Mouse (Mus musculus) lung, adult 2 months (tissue): ENCODE results near the gene Ypel3.

Experiments
- CTCF ChIP-seq: fragments of 200-500 bp; IDR thresholded peaks from 2 replicates; pipeline ENCODE4 v1.5.1; 2011; ENCODE audit warnings: mild to moderate bottlenecking, low read length, control low read depth; ENCODE audit not compliant: insufficient read depth
- POLR2A ChIP-seq: fragments of 200-500 bp; IDR thresholded peaks from 2 replicates; pipeline ENCODE4 v1.6.1; 2011; ENCODE audit warnings: low read depth, mild to moderate bottlenecking, control low read depth, low read length, borderline replicate concordance; ENCODE audit errors: extremely low read depth

DNA sequence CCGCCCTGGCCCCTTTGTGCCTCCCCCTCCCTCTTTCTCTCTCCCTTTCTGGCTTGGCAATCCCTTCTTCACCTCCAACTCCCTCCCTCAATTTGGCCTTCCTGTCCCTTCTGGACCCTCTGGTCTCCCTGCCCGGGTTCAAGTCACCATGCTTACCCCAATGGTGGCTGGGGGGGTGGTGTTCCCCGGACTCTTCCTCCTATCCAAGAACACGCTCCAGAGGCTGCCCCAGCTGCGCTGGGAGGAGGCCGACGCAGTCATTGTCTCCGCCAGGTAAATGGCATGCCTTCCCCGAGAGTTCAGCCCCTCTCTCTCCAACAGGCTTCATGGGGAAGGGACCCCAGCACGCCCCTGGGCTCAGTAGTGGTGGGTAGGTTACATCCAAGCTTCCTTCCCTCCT, 47.2 kb downstream of the Ypel3 start:
- TF ChIP-seq CTCF (no peak), POLR2A (no peak)
